Mouse (Mus musculus): ENCODE results near the gene Cox17. TPM values are rescaled to one million over a fixed set of nuclear protein-coding genes. Genes with fewer than 3 reads are reported as not detected.

The Cox17 gene
- polyA plus RNA-seq, 1 experiment from 2014 or later = 305 TPM

DNA sequence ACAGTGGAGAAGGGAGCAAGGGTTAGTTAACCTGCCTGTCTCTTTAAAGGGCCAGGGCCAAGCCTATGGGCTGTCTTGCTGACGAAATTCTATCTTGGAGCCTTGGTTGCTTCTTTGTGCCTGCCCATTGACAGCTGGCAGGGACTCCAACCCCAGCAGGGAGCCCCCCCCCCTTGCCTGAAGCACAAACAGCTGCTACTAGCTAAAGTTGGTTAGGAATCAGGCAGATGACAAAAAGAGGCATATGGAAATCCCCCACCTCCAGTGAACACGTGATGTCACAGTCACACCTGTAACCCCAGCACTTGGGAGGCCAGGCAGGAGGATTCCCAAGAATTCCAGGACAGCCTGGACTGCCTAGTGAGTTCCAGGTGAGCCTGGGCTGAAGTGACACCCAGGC lies 13.5 kb downstream of the Cox17 start:
- no peak for DNase-seq (ENCODE audit: low spot score)
- no peak for TF ChIP-seq CTCF (IDR thresholded peaks at IDR 0.05; ENCODE audit: low read depth)
- H3K4me3 ChIP-seq (replicated peaks; ENCODE audit: low read depth, low read length) = no peak overlapping the region

DNA sequence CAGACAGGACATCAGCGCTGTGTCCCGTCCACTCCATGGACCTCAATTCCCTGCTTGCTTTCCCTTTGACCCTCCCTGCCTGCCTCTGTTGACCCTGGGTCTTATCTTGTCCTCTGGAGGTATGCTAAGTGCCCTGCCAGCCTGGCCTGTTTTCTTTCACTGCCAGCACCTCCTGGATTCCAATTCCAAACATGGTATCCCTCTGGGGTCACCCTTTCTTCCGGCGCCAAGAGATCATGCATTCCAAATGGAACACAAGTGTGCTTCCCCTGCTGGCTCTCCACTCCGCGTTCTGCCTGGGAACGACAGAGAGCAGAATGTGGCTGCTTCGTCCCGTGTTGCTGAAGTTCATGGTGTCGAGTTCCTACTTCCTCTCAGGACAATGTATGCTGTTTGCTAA lies 15.1 kb downstream of the Cox17 start, which contains the start of gene Popdc2:
TSS of gene Popdc2 (plus strand) at position 277 of the 400 bp plus-strand sequence.
- DNase-seq (ENCODE audit: low spot score) (no peak), ATAC-seq (replicated peaks; ENCODE audit: low FRiP score, low read depth) (no peak)
- no peak for TF ChIP-seq CTCF (IDR thresholded peaks at IDR 0.05; ENCODE audit: low read depth)
- H3K36me3 ChIP-seq (ENCODE audit: insufficient read depth, low read length) = 0 out of 2 replicates have a peak, but pooled peaks cover under 1% of the 10 kb centered on the region
- 0 out of 2 replicates have a peak, but pooled peaks cover 3% of the 10 kb centered on the region for H3K4me1 ChIP-seq (replicated peaks; ENCODE audit: insufficient read depth, low read length)
- H3K4me2 ChIP-seq (ENCODE audit: low read length) = no peak within 1 kb of the TSS
- no peak within 1 kb of the TSS for H3K9ac ChIP-seq (ENCODE audit: low read depth, low read length)
- H3K27me3 ChIP-seq (ENCODE audit: insufficient read depth, low read length) = no peaks in the 10 kb centered on the region
- no peak within 1 kb of the TSS for H3K4me3 ChIP-seq (replicated peaks; ENCODE audit: low read depth, low read length)
- no peaks in the 10 kb centered on the region for H3K9me3 ChIP-seq (replicated peaks; ENCODE audit: low read length)
- WGBS = 36% methylated on average over 10 of the region's 10 CpGs
- H3K27ac ChIP-seq = no peak within 1 kb of the TSS

More for the DNA sequence above, 13.5 kb downstream of the Cox17 start:
- ATAC-seq (replicated peaks; ENCODE audit: low FRiP score, low read depth) = peak; percentile 21; the same call in 1 of the 2 replicates
- 0 out of 2 replicates have a peak, but pooled peaks cover 6% of the 10 kb centered on the region for H3K36me3 ChIP-seq (ENCODE audit: insufficient read depth, low read length)
- H3K4me1 ChIP-seq (replicated peaks; ENCODE audit: insufficient read depth, low read length) = 0 out of 2 replicates have a peak, but pooled peaks cover 3% of the 10 kb centered on the region
- no peak overlapping the region for H3K27ac ChIP-seq
- H3K27me3 ChIP-seq (ENCODE audit: insufficient read depth, low read length) = no peaks in the 10 kb centered on the region
- H3K9me3 ChIP-seq (replicated peaks; ENCODE audit: low read length) = no peaks in the 10 kb centered on the region
- H3K9ac ChIP-seq (ENCODE audit: low read depth, low read length) = no peak overlapping the region
- no peak overlapping the region for H3K4me2 ChIP-seq (ENCODE audit: low read length)
- WGBS = 43% methylated on average over 2 of the region's 2 CpGs

GRCm38 (mm10) chr16:38362493-38363255 lies 15.9 kb downstream of the Cox17 start:
- H3K4me1 ChIP-seq (replicated peaks; ENCODE audit: insufficient read depth, low read length) = 0 out of 2 replicates have a peak, but pooled peaks cover 3% of the 10 kb centered on the region
- H3K4me3 ChIP-seq (replicated peaks; ENCODE audit: low read depth, low read length) = no peak overlapping the region
- WGBS = 66% methylated on average over 20 of the region's 20 CpGs
- H3K36me3 ChIP-seq (ENCODE audit: insufficient read depth, low read length) = no peaks in the 10 kb centered on the region
- H3K27ac ChIP-seq = no peak overlapping the region
- no peaks in the 10 kb centered on the region for H3K9me3 ChIP-seq (replicated peaks; ENCODE audit: low read length)
- H3K4me2 ChIP-seq (ENCODE audit: low read length) = no peak overlapping the region
- H3K27me3 ChIP-seq (ENCODE audit: insufficient read depth, low read length) = no peaks in the 10 kb centered on the region
- H3K9ac ChIP-seq (ENCODE audit: low read depth, low read length) = no peak overlapping the region
- TF ChIP-seq CTCF (IDR thresholded peaks at IDR 0.05; ENCODE audit: low read depth) = no peak
- DNase-seq (ENCODE audit: low spot score) = no peak
- ATAC-seq (replicated peaks; ENCODE audit: low FRiP score, low read depth) = 0 out of 2 replicates have a peak, but pooled peaks have one; percentile 25

- Histone ChIP-seq H3K4me1 (replicated peaks; ENCODE audit: insufficient read depth, low read length) (0 out of 2 replicates have a peak, but pooled peaks cover 3% of the 10 kb centered on the region), H3K36me3 (ENCODE audit: insufficient read depth, low read length) (no peaks in the 10 kb centered on the region), H3K4me3 (replicated peaks; ENCODE audit: low read depth, low read length) (no peak overlapping the region), H3K9ac (ENCODE audit: low read depth, low read length) (no peak overlapping the region), H3K4me2 (ENCODE audit: low read length) (no peak overlapping the region), H3K9me3 (replicated peaks; ENCODE audit: low read length) (no peaks in the 10 kb centered on the region), H3K27ac (no peak overlapping the region), H3K27me3 (ENCODE audit: insufficient read depth, low read length) (no peaks in the 10 kb centered on the region)
- DNase-seq (ENCODE audit: low spot score) = no peak
- TF ChIP-seq CTCF (IDR thresholded peaks at IDR 0.05; ENCODE audit: low read depth) = no peak
- 76% methylated on average over 3 of the region's 3 CpGs for WGBS
- ATAC-seq (replicated peaks; ENCODE audit: low FRiP score, low read depth) = no peak
Observed at GRCm38 (mm10) chr16:38363256-38363595, 16.4 kb downstream of the Cox17 start.

DNA sequence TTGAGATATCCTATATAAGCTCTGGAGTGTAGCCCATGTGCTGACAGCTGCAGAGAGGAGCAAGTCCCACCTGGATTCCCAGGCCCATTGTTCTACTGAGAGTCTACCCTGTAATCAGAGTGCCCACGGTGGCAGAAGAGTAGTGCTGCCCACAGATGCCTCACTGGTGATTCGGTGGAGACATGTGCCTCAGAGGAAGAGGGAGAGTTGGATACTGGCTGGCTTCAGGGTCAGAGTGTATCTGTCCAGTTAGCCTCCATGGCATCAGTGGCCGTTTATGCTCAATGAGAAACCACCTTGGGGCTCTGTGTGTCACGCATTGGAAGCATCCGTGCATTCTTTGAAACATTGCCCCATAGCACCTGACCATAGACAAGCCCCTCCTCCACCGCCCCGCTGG lies 16.9 kb downstream of the Cox17 start:
- no peak overlapping the region for H3K27ac ChIP-seq
- H3K9me3 ChIP-seq (replicated peaks; ENCODE audit: low read length) = no peaks in the 10 kb centered on the region
- no peak overlapping the region for H3K9ac ChIP-seq (ENCODE audit: low read depth, low read length)
- no peak overlapping the region for H3K4me2 ChIP-seq (ENCODE audit: low read length)
- H3K27me3 ChIP-seq (ENCODE audit: insufficient read depth, low read length) = no peaks in the 10 kb centered on the region
- H3K4me1 ChIP-seq (replicated peaks; ENCODE audit: insufficient read depth, low read length) = 0 out of 2 replicates have a peak, but pooled peaks cover 3% of the 10 kb centered on the region
- TF ChIP-seq CTCF (IDR thresholded peaks at IDR 0.05; ENCODE audit: low read depth) = no peak
- WGBS = 80% methylated on average over 7 of the region's 7 CpGs
- H3K4me3 ChIP-seq (replicated peaks; ENCODE audit: low read depth, low read length) = no peak overlapping the region
- H3K36me3 ChIP-seq (ENCODE audit: insufficient read depth, low read length) = no peaks in the 10 kb centered on the region
- ATAC-seq (replicated peaks; ENCODE audit: low FRiP score, low read depth) = no peak
- no peak for DNase-seq (ENCODE audit: low spot score)

DNA sequence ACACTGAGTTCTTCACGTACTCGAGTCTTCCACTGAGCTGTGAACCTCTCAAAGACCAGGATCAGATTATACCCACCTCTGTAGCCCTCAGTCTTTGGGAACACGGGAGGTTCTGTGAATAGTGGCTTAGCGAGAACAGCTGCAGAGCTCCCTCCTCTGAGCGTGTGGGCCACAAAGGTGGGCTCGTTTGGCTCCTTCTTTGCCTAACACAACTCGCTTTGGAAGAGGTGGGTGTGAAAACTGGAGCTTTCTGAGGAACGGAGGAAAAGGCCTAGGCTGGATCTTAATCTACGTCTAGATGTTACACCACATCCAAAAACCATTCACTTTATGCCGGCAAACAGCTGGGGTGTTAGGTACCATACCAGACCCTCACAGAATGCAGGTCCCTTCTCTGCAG lies 18.6 kb downstream of the Cox17 start:
- H3K27ac ChIP-seq = no peak overlapping the region
- H3K36me3 ChIP-seq (ENCODE audit: insufficient read depth, low read length) = no peaks in the 10 kb centered on the region
- no peak overlapping the region for H3K9ac ChIP-seq (ENCODE audit: low read depth, low read length)
- H3K27me3 ChIP-seq (ENCODE audit: insufficient read depth, low read length) = no peaks in the 10 kb centered on the region
- H3K4me2 ChIP-seq (ENCODE audit: low read length) = no peak overlapping the region
- TF ChIP-seq CTCF (IDR thresholded peaks at IDR 0.05; ENCODE audit: low read depth) = no peak
- H3K4me3 ChIP-seq (replicated peaks; ENCODE audit: low read depth, low read length) = no peak overlapping the region
- no peak for DNase-seq (ENCODE audit: low spot score)
- H3K9me3 ChIP-seq (replicated peaks; ENCODE audit: low read length) = no peaks in the 10 kb centered on the region
- no peak for ATAC-seq (replicated peaks; ENCODE audit: low FRiP score, low read depth)
- 87% methylated on average over 10 of the region's 10 CpGs for WGBS
- H3K4me1 ChIP-seq (replicated peaks; ENCODE audit: insufficient read depth, low read length) = 0 out of 2 replicates have a peak, but pooled peaks cover 3% of the 10 kb centered on the region

Measured in kidney, postnatal 0 days (tissue).